Mouse (Mus musculus) liver, embryonic 14.5 days (tissue): ENCODE measurements around the gene Aloxe3.

Experiments
- CTCF ChIP-seq: IDR thresholded peaks from 2 replicates; pipeline ENCODE4 v1.5.1; 2016; ENCODE audit warnings: antibody characterized with exemption, low read depth, control low read depth
- EP300 ChIP-seq: IDR thresholded peaks from 2 replicates; pipeline ENCODE4 v1.6.1; 2016; ENCODE audit warnings: antibody characterized with exemption, low read depth

- TF ChIP-seq CTCF = no peak
- TF ChIP-seq EP300 = no peak
Measured at GRCm38 (mm10) chr11:69179512-69179911, 53.8 kb downstream of the Aloxe3 start.
